Mouse (Mus musculus) myocyte (in vitro differentiated cells): ENCODE results near the gene Nemp2. TPM values are rescaled to one million over a fixed set of nuclear protein-coding genes. Genes with fewer than 3 reads are reported as not detected.

ENCODE experiments used
- H3K27me3 ChIP-seq: one replicate; pipeline ENCODE4 v1.6.1; 2011; ENCODE audit not compliant: control insufficient read depth, insufficient read depth, insufficient read length
- H3K36me3 ChIP-seq: one replicate; pipeline ENCODE4 v1.6.1; 2011; ENCODE audit not compliant: control insufficient read depth, insufficient read depth
- H3K4me2 ChIP-seq: one replicate; pipeline ENCODE4 v1.6.1; 2011; ENCODE audit warnings: low read depth, control low read depth
- H3K4me3 ChIP-seq: one replicate; pipeline ENCODE4 v1.5.1; 2011; ENCODE audit warnings: mild to moderate bottlenecking, control low read depth, moderate library complexity
- H3K79me2 ChIP-seq: one replicate; pipeline ENCODE4 v1.6.1; 2011; ENCODE audit not compliant: control insufficient read depth, insufficient read depth
- H3ac ChIP-seq: one replicate; pipeline ENCODE4 v1.6.1; 2011; ENCODE audit not compliant: control insufficient read depth, insufficient read length
- CEBPB ChIP-seq: IDR thresholded peaks from 2 replicates; pipeline ENCODE4 v1.6.1; 2011; ENCODE audit warnings: mild to moderate bottlenecking, moderate library complexity; ENCODE audit not compliant: poor library complexity, insufficient read depth, severe bottlenecking
- E2F4 ChIP-seq: IDR thresholded peaks from one replicate; pipeline ENCODE4 v1.6.1; 2011; ENCODE audit warnings: mild to moderate bottlenecking, control low read depth, moderate library complexity; ENCODE audit not compliant: insufficient read depth
- MAX ChIP-seq: IDR thresholded peaks from one replicate; pipeline ENCODE4 v1.6.1; 2011; ENCODE audit warnings: low read depth, mild to moderate bottlenecking, control low read depth
- MYOD1 ChIP-seq, 3 experiments: IDR thresholded peaks; one replicate each; pipeline ENCODE4 v1.6.1; 2011; ENCODE audit warnings: control low read depth in 2 of 3, low read depth in 2 of 3, mild to moderate bottlenecking in 2 of 3, moderate library complexity in 1 of 3; ENCODE audit not compliant: insufficient read length in 2 of 3, control insufficient read depth in 1 of 3
- MYOG ChIP-seq, 3 experiments: IDR thresholded peaks; one replicate each; pipeline ENCODE4 v1.6.1; 2011; ENCODE audit warnings: control low read depth in 2 of 3, low read depth in 2 of 3, mild to moderate bottlenecking in 2 of 3; ENCODE audit not compliant: insufficient read length in 2 of 3, control insufficient read depth in 1 of 3, insufficient read depth in 1 of 3
- POLR2A ChIP-seq: IDR thresholded peaks from one replicate; pipeline ENCODE4 v1.6.1; 2011; ENCODE audit warnings: low read depth, mild to moderate bottlenecking, control low read depth, moderate library complexity; ENCODE audit not compliant: insufficient read length
- POLR2AphosphoS2 ChIP-seq: IDR thresholded peaks from one replicate; pipeline ENCODE4 v1.6.1; 2011; ENCODE audit warnings: low read depth, control low read depth; ENCODE audit not compliant: insufficient read length
- REST ChIP-seq: IDR thresholded peaks from one replicate; pipeline ENCODE4 v1.6.1; 2011; ENCODE audit warnings: mild to moderate bottlenecking, control low read depth, moderate library complexity; ENCODE audit not compliant: insufficient read depth, insufficient read length
- SRF ChIP-seq: IDR thresholded peaks from one replicate; pipeline ENCODE4 v1.6.1; 2011; ENCODE audit warnings: low read depth; ENCODE audit not compliant: control insufficient read depth, insufficient read length
- TCF12 ChIP-seq: IDR thresholded peaks from one replicate; pipeline ENCODE4 v1.6.1; 2011; ENCODE audit warnings: mild to moderate bottlenecking, control low read depth; ENCODE audit not compliant: poor library complexity, insufficient read depth, severe bottlenecking
- TCF3 ChIP-seq: IDR thresholded peaks from one replicate; pipeline ENCODE4 v1.6.1; 2011; ENCODE audit warnings: low read depth, control low read depth; ENCODE audit not compliant: insufficient read length
- USF1 ChIP-seq: IDR thresholded peaks from one replicate; pipeline ENCODE4 v1.6.1; 2011; ENCODE audit warnings: low read depth, mild to moderate bottlenecking, control low read depth, moderate library complexity
- polyA plus RNA-seq: library from polyadenylated mRNA; unstranded; fragments of >200 nt; fragmentation: generic; extraction: Trizol; gene quantifications from one replicate; pipeline ENCODE4 v1.2.1, GENCODE M21; 2012; ENCODE audit warnings: missing spikeins

The Nemp2 gene
- polyA plus RNA-seq = 1.2 TPM

DNA sequence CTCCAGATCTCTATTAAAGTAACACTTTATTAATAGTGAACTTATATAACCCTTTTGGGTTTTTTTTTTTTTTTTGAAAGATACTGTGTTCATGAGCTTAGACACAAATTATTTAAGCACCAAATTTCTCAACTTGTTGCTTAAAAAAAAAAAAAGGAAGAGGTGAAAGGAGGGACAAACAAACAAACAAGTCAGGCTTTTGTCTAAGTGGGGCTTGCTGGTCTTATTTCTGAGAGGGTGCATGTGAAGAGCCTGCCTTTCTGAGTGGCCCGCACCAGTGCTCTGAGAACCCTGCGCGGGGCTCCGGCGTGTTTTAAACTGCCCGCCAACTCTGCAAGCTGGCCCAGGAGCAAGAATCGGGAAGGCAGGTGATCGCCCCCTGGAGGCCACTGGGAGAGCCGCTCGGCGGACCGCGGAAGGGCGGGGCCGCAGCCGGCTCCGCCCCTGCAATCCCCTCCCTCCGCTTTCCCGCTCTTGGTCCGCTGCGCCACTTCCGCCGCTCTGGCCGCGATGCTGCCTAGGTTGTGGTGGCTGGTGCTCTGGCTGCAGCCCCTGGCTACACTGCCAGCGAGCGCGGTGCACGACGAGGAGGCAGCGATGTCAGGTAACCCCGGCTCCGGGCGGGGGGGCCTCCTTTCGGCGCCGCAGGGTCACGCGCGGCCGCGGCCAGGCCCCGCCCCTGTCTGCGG is at the start of gene Nemp2:
Gene Nemp2, plus strand, starts transcription at position 456 of the 689 bp plus-strand sequence.
- peak within 1 kb of the TSS; percentile 34 for H3K4me3 ChIP-seq
- no peaks in the 10 kb centered on the region for H3K27me3 ChIP-seq
- TF ChIP-seq MAX = no peak
- no peak for TF ChIP-seq TCF12
- TF ChIP-seq CEBPB = no peak
- no peak for TF ChIP-seq TCF3
- no peak for TF ChIP-seq REST
- no peak for TF ChIP-seq SRF
- peak; percentile 80 for TF ChIP-seq POLR2AphosphoS2
- TF ChIP-seq USF1 = no peak
- peak in 1 of 3 experiments; percentile 38 for TF ChIP-seq MYOD1 (IDR thresholded peaks at IDR 0.05; ENCODE audit: control insufficient read depth in 1 of 3, insufficient read length in 2 of 3, low read depth in 2 of 3)
- peak; percentile 76 for TF ChIP-seq POLR2A
- peak in 1 of 3 experiments; percentile 34 for TF ChIP-seq MYOG (IDR thresholded peaks at IDR 0.05; ENCODE audit: control insufficient read depth in 1 of 3, insufficient read depth in 1 of 3, insufficient read length in 2 of 3, low read depth in 2 of 3)
- peak; percentile 95 for TF ChIP-seq E2F4
- no peaks in the 10 kb centered on the region for H3K36me3 ChIP-seq
- H3K4me2 ChIP-seq = peak within 1 kb of the TSS; percentile 75
- no peaks in the 10 kb centered on the region for H3K79me2 ChIP-seq
- peak within 1 kb of the TSS; percentile 25 for H3ac ChIP-seq

DNA sequence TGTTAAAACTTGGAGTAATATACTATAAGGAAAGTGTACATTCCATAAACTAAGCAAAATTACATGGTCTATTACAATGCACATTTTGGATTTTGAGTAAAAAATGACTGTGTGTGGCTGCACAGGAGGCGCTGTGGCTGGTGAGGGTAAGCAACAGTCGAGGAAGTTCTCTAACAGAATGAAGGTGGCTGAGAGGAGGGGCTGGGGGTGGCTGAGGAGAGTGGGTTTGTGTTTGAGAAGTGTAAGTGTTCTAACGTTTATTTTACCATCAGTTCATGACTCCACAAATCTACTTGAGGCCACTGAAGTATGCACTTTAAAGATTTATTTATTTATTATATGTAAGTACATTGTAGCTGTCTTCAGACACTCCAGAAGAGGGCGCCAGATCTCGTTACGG is 48.8 kb upstream of the Nemp2 start:
- Histone ChIP-seq H3K4me2 (no peak overlapping the region), H3K36me3 (no peaks in the 10 kb centered on the region), H3K27me3 (no peaks in the 10 kb centered on the region), H3K79me2 (no peaks in the 10 kb centered on the region), H3ac (no peak overlapping the region), H3K4me3 (no peak overlapping the region)
- TF ChIP-seq POLR2AphosphoS2 (no peak), TCF12 (no peak), SRF (no peak), USF1 (no peak), MYOD1 (IDR thresholded peaks at IDR 0.05; ENCODE audit: control insufficient read depth in 1 of 3, insufficient read length in 2 of 3, low read depth in 2 of 3) (no peak), MYOG (IDR thresholded peaks at IDR 0.05; ENCODE audit: control insufficient read depth in 1 of 3, insufficient read depth in 1 of 3, insufficient read length in 2 of 3, low read depth in 2 of 3) (no peak), REST (no peak), E2F4 (no peak), CEBPB (no peak), TCF3 (no peak)

DNA sequence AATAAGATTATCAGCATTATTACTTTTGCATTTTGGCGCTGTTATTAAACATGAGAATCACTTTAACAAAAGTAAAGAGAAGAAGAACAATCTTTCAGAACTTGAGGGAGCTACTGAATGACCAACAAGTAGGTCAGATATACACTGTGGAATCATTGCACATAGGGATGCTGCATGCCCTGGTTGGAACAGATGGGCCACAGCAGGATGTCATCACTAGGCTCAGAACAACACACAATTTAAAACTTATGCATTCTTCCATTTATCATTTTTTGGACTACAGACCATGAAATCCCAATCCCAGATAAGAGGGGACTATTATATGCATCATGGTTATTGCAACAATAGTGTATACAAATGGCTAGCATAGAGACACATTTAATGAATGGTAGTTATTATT is 47.6 kb upstream of the Nemp2 start:
- no peaks in the 10 kb centered on the region for H3K36me3 ChIP-seq
- TF ChIP-seq MYOD1 (IDR thresholded peaks at IDR 0.05; ENCODE audit: control insufficient read depth in 1 of 3, insufficient read length in 2 of 3, low read depth in 2 of 3) = no peak
- no peak for TF ChIP-seq MYOG (IDR thresholded peaks at IDR 0.05; ENCODE audit: control insufficient read depth in 1 of 3, insufficient read depth in 1 of 3, insufficient read length in 2 of 3, low read depth in 2 of 3)
- no peak for TF ChIP-seq TCF3
- no peak for TF ChIP-seq TCF12
- TF ChIP-seq CEBPB = no peak
- TF ChIP-seq USF1 = no peak
- no peak for TF ChIP-seq POLR2A
- TF ChIP-seq E2F4 = no peak
- no peak for TF ChIP-seq REST
- no peak for TF ChIP-seq POLR2AphosphoS2
- no peak for TF ChIP-seq MAX
- no peak for TF ChIP-seq SRF
- H3K4me3 ChIP-seq = no peak overlapping the region
- H3K4me2 ChIP-seq = no peak overlapping the region
- no peaks in the 10 kb centered on the region for H3K79me2 ChIP-seq
- no peaks in the 10 kb centered on the region for H3K27me3 ChIP-seq
- H3ac ChIP-seq = no peak overlapping the region

DNA sequence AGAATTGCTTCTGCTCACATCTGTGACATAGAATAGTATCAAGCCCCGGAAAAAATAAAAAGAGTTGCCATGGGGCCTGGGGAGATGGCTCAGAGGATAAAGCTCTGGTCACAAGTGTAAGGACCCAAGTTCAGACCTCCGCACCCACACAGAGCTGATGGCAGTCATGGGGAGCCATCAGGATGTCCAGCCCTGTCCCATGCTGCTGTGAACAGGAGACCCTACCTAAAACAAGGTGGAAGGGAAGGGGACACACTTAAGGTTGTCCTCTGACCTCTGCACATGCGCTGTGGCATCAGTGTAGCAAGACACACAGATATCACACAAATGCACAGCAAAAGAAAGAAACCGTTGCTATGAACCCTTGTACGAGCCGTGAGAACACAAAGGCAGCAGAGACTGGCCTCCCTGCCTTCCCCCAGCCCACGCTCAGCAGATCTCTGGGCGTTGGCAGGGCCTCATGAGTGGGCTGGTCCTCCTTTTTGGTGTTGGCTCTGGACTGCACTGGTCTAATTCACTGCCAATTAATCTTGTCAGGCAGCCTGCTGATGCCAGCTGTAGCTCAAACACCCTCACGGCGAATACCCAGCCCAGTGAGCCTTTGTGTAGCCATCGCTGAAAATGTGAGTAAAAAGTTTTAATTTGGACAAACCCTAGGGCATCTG is 33.4 kb upstream of the Nemp2 start:
- Histone ChIP-seq H3K4me2 (peak overlapping the region; percentile 89), H3K36me3 (no peaks in the 10 kb centered on the region), H3K4me3 (peak overlapping the region; percentile 3)

More for the DNA sequence above, 33.4 kb upstream of the Nemp2 start:
- no peak overlapping the region for H3ac ChIP-seq
- H3K27me3 ChIP-seq = no peaks in the 10 kb centered on the region
- TF ChIP-seq POLR2AphosphoS2 (no peak), MYOD1 (IDR thresholded peaks at IDR 0.05; ENCODE audit: control insufficient read depth in 1 of 3, insufficient read length in 2 of 3, low read depth in 2 of 3) (peak in 2 of 3 experiments; percentile 29 to 34)
- H3K79me2 ChIP-seq = no peaks in the 10 kb centered on the region
